Mouse (Mus musculus) neural tube, embryonic 11.5 days (tissue): ENCODE measurements around the gene Cd5. TPM values are rescaled to one million over a fixed set of nuclear protein-coding genes. Genes with fewer than 3 reads are reported as not detected.
A peak's percentile ranks its signal among the peaks of the same experiment; 100 is the strongest.

Experiments
- ATAC-seq: fragments of 200-750 bp; cut with Nextera tagmentation; 2 replicates; pipeline ENCODE4 v1.8.0; 2017; ENCODE audit warnings: moderate number of reproducible peaks, mild to moderate bottlenecking, moderate TSS enrichment, moderate library complexity; ENCODE audit not compliant: insufficient read depth, low FRiP score, low TSS enrichment
- DNase-seq: peaks from one replicate; pipeline ENCODE4 v3.0.0-alpha.2; 2015; ENCODE audit warnings: low spot score
- H3K27ac ChIP-seq: fragments of 300-500 bp; sonication (generic); 2 replicates; pipeline ENCODE4 v1.5.1; 2014; ENCODE audit warnings: low read depth, mild to moderate bottlenecking, low read length
- H3K27me3 ChIP-seq: fragments of 300-500 bp; sonication (generic); 2 replicates; pipeline ENCODE4 v1.6.1; 2014; ENCODE audit warnings: mild to moderate bottlenecking, low read length, mixed read lengths; ENCODE audit not compliant: control insufficient read depth, insufficient read depth
- H3K36me3 ChIP-seq: fragments of 300-500 bp; sonication (generic); 2 replicates; pipeline ENCODE4 v1.6.1; 2014; ENCODE audit warnings: mild to moderate bottlenecking, low read length, moderate library complexity, mixed read lengths; ENCODE audit not compliant: control insufficient read depth, insufficient read depth
- H3K4me1 ChIP-seq: fragments of 300-500 bp; sonication (generic); 2 replicates; pipeline ENCODE4 v1.6.1; 2014; ENCODE audit warnings: low read length, mixed read lengths; ENCODE audit not compliant: control insufficient read depth, insufficient read depth
- H3K4me2 ChIP-seq: fragments of 300-500 bp; sonication (generic); 2 replicates; pipeline ENCODE4 v1.6.1; 2014; ENCODE audit warnings: low read depth, mild to moderate bottlenecking, moderate library complexity
- H3K4me3 ChIP-seq: fragments of 300-500 bp; sonication (generic); 2 replicates; pipeline ENCODE4 v1.5.1; 2014; ENCODE audit warnings: low read depth, low read length
- H3K9ac ChIP-seq: fragments of 300-500 bp; sonication (generic); 2 replicates; pipeline ENCODE4 v1.6.1; 2014; ENCODE audit warnings: mild to moderate bottlenecking, low read length
- H3K9me3 ChIP-seq: fragments of 300-500 bp; sonication (generic); 2 replicates; pipeline ENCODE4 v1.6.1; 2016; ENCODE audit warnings: low read length; ENCODE audit not compliant: control insufficient read depth
- WGBS: fragments of 180-500 bp; shearing (Covaris S2); extraction: QIAGEN DNeasy Blood & Tissue Kit; methylation state at CpG from one replicate; pipeline ENCODE4 v1.1.7; 2014; 5-methylcytosine and 5-hydroxymethylcytosine counted together
- polyA plus RNA-seq: library from polyadenylated mRNA; unstranded; fragments of >200 nt; fragmentation: Nextera tagmentation; extraction: Ambion mirVana; gene quantifications from 2 replicates; pipeline ENCODE4 v1.2.1, GENCODE M21; 2014

Gene Cd5
- polyA plus RNA-seq, 1 experiment from 2014 or later, result 0.24 TPM

DNA sequence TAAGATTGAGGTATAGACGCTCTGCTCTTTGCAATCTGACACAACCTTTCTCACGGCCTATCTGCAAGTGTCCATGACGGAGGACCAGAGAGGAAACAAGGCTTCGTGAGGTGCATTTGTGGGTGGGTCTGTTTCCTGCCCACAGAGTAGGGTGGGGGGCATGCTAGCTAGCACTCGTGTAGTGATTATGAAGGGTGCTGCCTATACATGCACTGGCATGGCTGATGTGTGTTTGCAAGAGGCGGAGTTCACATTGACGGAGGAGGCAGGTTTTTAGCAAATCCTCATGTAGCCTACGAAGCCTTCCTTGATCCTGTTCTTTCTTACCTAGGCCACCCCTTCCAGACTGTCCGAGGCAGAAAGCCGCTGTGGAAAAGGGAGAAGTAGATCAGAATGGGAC, 8.9 kb downstream of the Cd5 start:
- WGBS, result 88% methylated on average over 10 of the region's 10 CpGs
- Histone ChIP-seq H3K4me3 (no peak overlapping the region), H3K27ac (no peak overlapping the region), H3K27me3 (no peaks in the 10 kb centered on the region), H3K4me2 (no peak overlapping the region), H3K4me1 (no peaks in the 10 kb centered on the region), H3K9ac (no peak overlapping the region), H3K9me3 (no peaks in the 10 kb centered on the region), H3K36me3 (no peaks in the 10 kb centered on the region)
- ATAC-seq, result no peak
- DNase-seq, result no peak

- Histone ChIP-seq H3K4me1 (peaks cover 7% of the 10 kb centered on the region), H3K27ac (no peak overlapping the region), H3K4me3 (no peak overlapping the region), H3K4me2 (no peak overlapping the region), H3K9me3 (no peaks in the 10 kb centered on the region), H3K9ac (no peak overlapping the region), H3K36me3 (no peaks in the 10 kb centered on the region), H3K27me3 (no peaks in the 10 kb centered on the region)
- WGBS, result 72% methylated on average over 13 of the region's 13 CpGs
- DNase-seq (no peak), ATAC-seq (no peak)
Observed at GRCm38 (mm10) chr19:10724629-10725363, 14.0 kb downstream of the Cd5 start.

- no peak overlapping the region for H3K27ac ChIP-seq
- H3K27me3 ChIP-seq, result no peaks in the 10 kb centered on the region
- no peak overlapping the region for H3K4me2 ChIP-seq
- ATAC-seq (no peak), DNase-seq (no peak)
- H3K4me1 ChIP-seq, result peaks cover 8% of the 10 kb centered on the region
- 38% methylated on average over 5 of the region's 5 CpGs for WGBS
- H3K9ac ChIP-seq, result no peak overlapping the region
- H3K36me3 ChIP-seq, result no peaks in the 10 kb centered on the region
- no peaks in the 10 kb centered on the region for H3K9me3 ChIP-seq
- no peak overlapping the region for H3K4me3 ChIP-seq
Observed at GRCm38 (mm10) chr19:10723649-10724048, 15.2 kb downstream of the Cd5 start.

DNA sequence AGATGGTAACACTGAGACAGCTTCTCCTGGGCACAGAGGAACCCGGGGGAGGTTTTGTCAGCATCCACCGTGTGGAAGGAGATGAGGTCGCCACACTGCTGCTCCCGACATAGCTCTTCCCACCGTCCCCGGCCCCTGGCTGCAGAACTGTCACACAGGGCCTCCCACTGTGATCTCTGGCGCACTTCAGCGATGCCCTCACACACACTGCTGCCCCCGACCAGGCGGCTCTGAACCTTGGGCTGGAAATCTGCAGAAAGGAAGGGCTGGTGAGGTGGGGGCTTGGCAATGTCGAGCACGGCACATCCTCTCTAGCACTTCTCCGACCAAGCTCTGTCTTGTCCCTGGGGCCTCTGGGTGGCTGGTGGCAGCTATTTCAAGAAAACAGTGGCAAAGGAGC, 15.7 kb downstream of the Cd5 start:
- H3K4me1 ChIP-seq, result peaks cover 8% of the 10 kb centered on the region
- no peaks in the 10 kb centered on the region for H3K9me3 ChIP-seq
- no peaks in the 10 kb centered on the region for H3K36me3 ChIP-seq
- no peak overlapping the region for H3K27ac ChIP-seq
- 20% methylated on average over 13 of the region's 13 CpGs for WGBS
- H3K4me3 ChIP-seq, result no peak overlapping the region
- no peaks in the 10 kb centered on the region for H3K27me3 ChIP-seq
- H3K4me2 ChIP-seq, result no peak overlapping the region
- no peak overlapping the region for H3K9ac ChIP-seq
- DNase-seq (no peak), ATAC-seq (no peak)

- H3K4me2 ChIP-seq, result no peak overlapping the region
- no peak overlapping the region for H3K9ac ChIP-seq
- DNase-seq (no peak), ATAC-seq (no peak)
- H3K36me3 ChIP-seq, result no peaks in the 10 kb centered on the region
- H3K27me3 ChIP-seq, result no peaks in the 10 kb centered on the region
- WGBS, result 53% methylated on average over 5 of the region's 5 CpGs
- H3K27ac ChIP-seq, result no peak overlapping the region
- no peaks in the 10 kb centered on the region for H3K9me3 ChIP-seq
- H3K4me1 ChIP-seq, result peaks cover 8% of the 10 kb centered on the region
- H3K4me3 ChIP-seq, result no peak overlapping the region
Observed at GRCm38 (mm10) chr19:10721064-10721463, 17.7 kb downstream of the Cd5 start.

- Histone ChIP-seq H3K27me3 (no peaks in the 10 kb centered on the region), H3K27ac (no peak overlapping the region; the same call in 1 of the 2 replicates), H3K4me3 (no peak overlapping the region), H3K9ac (0 out of 2 replicates have a peak overlapping the region, but pooled peaks have one; percentile 14), H3K9me3 (no peaks in the 10 kb centered on the region), H3K4me1 (peaks cover 8% of the 10 kb centered on the region), H3K4me2 (no peak overlapping the region), H3K36me3 (no peaks in the 10 kb centered on the region)
- ATAC-seq (no peak), DNase-seq (no peak)
- 41% methylated on average over 3 of the region's 3 CpGs for WGBS
Observed at GRCm38 (mm10) chr19:10720524-10720923, 18.3 kb downstream of the Cd5 start.

DNA sequence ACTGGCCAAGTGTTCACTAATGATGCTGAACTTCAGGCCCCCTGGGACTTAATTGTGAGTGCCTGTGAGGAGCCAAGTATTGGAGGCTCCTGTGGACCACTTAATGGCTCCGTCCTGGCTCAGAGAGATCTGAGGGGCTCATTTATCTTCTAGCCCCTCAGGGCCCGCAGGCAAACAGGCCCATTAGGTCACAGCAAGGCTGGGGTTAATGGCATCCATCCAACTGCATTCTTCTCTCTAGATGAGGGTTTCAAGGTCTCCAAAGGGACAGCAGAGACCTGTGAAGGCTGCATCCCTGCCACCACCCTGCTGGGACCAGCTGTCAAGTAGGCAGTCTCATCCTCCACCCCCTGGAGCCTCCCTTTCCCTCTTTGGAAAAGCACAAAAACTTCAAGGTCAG, 19.1 kb downstream of the Cd5 start:
- Histone ChIP-seq H3K36me3 (no peaks in the 10 kb centered on the region), H3K27me3 (no peaks in the 10 kb centered on the region), H3K9me3 (no peaks in the 10 kb centered on the region), H3K9ac (no peak overlapping the region), H3K4me3 (no peak overlapping the region), H3K27ac (no peak overlapping the region; the same call in 1 of the 2 replicates), H3K4me1 (peaks cover 8% of the 10 kb centered on the region), H3K4me2 (no peak overlapping the region)
- 5% methylated on average over 2 of the region's 2 CpGs for WGBS
- no peak for ATAC-seq
- DNase-seq, result no peak

GRCm38 (mm10) chr19:10718251-10718775, 20.5 kb downstream of the Cd5 start:
- Histone ChIP-seq H3K27me3 (no peaks in the 10 kb centered on the region), H3K9ac (no peak overlapping the region), H3K4me1 (peaks cover 8% of the 10 kb centered on the region), H3K4me3 (no peak overlapping the region), H3K36me3 (no peaks in the 10 kb centered on the region), H3K27ac (no peak overlapping the region), H3K9me3 (no peaks in the 10 kb centered on the region), H3K4me2 (no peak overlapping the region)
- DNase-seq, result no peak
- ATAC-seq, result no peak
- 83% methylated on average over 7 of the region's 7 CpGs for WGBS

DNA sequence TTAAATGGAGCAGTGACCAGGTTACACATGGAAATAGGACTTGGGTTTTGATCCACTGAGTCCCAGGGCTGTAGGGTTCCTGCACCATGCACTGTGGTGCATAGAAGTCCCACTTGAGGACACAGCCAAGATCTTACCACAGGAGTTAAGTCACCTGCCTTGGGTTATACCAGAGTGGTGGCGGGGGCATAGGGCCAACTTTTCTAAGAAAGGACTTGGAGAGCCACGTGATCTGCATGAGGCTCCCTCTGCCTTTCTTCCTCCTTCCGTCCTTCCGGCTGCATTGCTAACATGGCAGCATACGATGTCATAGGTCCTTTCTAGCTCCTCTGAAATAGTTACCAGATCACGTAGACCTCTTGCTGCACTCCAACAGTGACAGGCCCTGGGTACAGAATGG, 23.3 kb downstream of the Cd5 start:
- ATAC-seq (no peak), DNase-seq (no peak)
- H3K9me3 ChIP-seq, result no peaks in the 10 kb centered on the region
- 91% methylated on average over 6 of the region's 6 CpGs for WGBS
- peaks cover 5% of the 10 kb centered on the region; the same call in 1 of the 2 replicates for H3K4me1 ChIP-seq
- no peak overlapping the region for H3K4me2 ChIP-seq
- no peak overlapping the region for H3K9ac ChIP-seq
- no peak overlapping the region for H3K4me3 ChIP-seq
- peaks cover 16% of the 10 kb centered on the region for H3K36me3 ChIP-seq
- no peak overlapping the region for H3K27ac ChIP-seq
- no peaks in the 10 kb centered on the region for H3K27me3 ChIP-seq
